Mouse (Mus musculus): ENCODE results near the gene Zfp185.

The Zfp185 gene

DNA sequence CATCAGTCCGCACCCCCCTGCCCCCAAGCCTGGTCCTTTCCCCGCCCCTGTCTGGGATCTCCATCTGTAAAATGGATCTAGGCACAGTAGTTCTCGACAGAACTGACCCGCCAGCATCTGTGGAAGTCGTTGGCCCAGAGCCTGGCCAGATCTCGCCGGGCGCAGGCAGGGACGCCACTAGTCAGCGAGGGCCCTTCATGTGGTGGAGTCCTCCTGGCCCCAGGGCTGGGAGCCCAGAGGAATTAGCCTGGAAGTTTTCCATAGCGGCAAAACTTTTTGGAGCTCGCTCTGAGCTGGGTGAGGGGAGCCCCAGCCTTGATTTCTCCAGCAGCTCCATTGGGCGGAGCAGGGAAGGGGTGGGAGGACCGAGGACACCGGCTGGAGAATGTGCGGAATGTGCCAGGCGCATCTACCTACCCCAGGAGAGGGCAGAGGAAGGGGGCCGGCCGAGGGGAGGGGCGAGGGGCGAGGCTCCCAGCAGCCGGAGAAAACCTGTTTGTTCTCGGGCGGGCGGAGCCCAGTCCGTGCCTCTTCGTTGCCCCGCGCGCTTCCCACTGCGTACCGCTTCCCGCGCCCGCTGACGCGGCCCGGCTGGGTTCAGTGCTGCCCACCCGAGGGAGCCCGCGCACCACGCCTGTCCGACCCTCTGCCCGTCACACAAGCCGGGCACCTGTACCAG is at the start of gene Zfp185:
Zfp185 (plus strand) TSS at position 499 of the 679 bp plus-strand sequence.
- peak; percentile 90 for DNase-seq (ENCODE audit: inconsistent ontology term)

DNA sequence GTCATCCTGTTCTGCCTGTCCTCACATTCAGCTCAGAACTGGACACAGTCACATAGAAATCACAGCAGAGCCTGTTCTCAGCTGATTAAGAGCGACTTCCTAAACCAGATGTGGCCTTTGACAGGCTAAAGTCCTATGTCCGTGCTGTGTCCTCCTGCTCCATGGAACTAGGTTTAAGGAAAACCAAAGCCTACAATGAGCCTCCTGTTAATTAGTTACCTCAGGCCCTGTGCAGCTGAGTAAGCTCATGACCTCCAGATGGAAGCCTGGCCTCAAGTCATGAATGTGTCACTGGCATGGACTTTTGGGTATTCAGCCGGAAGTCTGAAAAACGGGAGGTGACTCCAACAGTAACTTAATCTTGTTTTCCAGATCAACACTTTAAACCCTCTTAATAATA is 33.7 kb upstream of the Zfp185 start:
- peak; percentile 24 for DNase-seq (ENCODE audit: inconsistent ontology term)

DNA sequence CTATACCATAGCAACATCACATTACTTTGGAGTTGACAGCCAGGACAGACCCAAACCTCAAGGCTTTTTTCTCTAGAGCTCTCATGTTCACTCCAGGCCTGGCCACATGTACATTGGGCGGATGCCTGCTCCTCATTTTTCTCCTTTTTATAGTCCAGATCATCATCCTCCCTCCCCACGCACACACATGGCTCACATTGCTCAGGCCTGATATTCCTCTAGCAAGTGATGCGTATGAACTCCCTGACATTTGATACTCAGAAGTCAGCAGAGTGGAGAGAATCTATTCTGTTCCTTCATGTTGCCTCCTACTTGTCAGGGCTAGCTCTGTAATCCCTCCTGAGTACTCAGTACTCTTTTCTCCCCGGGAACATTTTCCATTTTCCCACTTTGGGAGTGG is 30.7 kb upstream of the Zfp185 start:
- no peak for DNase-seq (ENCODE audit: inconsistent ontology term)

DNA sequence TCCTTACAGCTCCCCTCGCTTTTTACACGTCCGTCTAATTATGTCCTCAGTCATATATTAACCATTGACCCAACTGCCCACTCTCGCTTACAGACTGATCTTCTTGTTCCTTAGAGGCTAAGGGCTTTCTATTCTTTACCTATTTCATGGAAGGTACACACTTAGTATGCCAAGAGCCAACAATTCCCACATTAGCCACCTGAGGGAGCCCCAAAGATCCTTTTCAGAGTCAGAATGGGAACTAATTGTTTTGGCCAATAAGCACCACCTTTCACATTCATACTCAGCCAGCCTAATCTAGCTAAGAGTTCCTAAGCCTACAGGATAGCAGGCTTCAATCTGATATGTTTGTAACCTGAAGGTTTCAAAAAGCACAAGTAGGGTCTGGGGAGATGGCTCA is 26.7 kb upstream of the Zfp185 start:
- no peak for DNase-seq (ENCODE audit: inconsistent ontology term)

DNA sequence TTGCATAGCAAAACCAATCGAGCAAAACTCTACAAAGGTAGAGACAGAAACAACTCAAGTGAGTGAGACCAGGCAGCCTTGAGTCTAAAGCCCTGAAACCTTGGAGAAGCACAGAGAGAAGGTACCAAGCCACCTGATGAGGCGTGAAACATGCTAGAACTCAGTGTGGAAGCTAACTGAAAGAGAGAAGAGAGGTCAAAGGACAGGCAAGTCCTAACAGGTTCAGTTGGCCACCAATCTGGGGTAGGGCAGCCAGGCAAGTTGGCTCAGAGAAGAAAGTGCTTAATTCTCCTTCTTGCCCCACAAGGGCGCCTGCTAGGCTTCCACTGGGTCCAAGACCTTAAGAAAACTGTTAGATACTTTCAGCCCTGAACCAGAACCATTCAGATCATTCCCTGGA is 25.6 kb upstream of the Zfp185 start:
- DNase-seq (ENCODE audit: inconsistent ontology term) = no peak

DNA sequence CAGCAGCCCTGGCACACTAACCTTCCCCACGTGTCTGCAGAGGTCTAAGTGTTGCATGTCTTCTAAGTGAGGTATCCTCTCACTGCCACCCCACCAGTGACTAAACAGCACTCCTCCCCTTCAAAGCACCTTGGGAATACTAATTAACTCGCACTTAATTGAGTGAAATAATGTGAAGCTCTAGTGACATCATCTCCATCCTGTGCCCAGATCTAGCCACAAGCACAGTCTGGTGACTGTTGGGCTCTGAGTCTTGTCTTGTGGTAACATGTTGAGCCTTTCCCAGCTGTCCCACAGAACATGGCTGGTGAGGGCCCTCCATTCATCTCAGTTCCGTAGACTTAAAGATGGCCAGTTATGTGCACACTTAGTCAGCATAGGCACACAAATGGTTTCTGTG is 24.4 kb upstream of the Zfp185 start:
- peak; percentile 19 for DNase-seq (ENCODE audit: inconsistent ontology term)

DNA sequence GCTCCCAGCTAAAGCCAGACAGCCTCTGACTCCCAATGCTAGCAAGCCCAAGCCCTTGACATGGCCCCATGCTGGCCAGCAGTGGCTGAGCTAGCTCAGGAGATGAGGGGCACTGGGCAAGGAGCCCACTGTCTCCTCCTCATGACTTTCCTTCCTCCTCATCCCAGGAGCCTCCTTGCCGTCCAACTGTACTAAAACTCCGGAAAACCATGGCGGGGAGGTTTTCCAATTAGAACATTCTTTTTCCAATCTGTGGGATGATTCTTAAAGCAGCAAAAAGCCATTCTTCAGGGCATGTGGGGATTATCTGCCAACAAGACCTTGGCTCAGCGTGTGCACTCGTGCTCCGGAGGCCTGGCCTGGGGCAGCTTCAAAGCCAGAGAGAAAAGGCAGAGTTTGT is 4.3 kb upstream of the Zfp185 start:
- DNase-seq (ENCODE audit: inconsistent ontology term) = no peak

DNA sequence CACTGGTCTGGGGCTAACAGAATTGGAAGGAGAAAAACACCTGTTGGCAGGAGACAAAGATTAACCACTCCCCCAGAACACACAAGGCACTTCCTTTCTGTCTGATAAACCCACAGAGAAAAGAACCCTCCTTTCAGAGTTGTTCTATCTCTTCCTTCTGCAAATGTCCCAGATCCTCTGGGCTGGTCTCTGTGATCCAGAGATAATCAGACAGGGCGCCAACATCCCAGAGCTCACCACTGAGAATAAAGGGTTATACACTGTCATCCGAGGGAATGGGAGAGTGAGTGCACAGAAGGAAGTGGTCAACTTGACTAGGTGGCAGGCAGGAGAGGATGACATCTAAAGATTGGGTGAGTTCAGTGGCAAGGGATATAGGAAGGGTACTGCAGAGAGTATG is 1.5 kb upstream of the Zfp185 start:
- no peak for DNase-seq (ENCODE audit: inconsistent ontology term)

DNA sequence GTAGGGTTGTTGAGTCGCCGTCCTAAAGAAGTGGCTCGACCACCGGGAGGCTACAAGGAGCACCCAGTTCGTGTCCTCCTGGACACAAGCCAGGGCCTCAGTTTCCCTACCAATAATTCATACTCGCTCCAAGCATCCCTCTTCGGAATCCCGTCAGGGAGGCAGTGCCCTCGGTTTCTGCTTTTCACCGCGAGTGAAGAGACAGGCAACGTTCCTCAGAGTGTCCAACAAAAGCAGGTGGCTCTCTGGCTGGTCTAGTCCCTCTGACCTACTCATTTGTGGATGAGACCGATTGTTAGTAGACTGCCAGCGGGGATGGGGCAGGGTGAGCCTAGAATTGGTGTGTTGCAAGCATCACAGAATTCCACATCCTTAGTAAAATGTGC is 374 bp downstream of the Zfp185 start:
- no peak for DNase-seq (ENCODE audit: inconsistent ontology term)

DNA sequence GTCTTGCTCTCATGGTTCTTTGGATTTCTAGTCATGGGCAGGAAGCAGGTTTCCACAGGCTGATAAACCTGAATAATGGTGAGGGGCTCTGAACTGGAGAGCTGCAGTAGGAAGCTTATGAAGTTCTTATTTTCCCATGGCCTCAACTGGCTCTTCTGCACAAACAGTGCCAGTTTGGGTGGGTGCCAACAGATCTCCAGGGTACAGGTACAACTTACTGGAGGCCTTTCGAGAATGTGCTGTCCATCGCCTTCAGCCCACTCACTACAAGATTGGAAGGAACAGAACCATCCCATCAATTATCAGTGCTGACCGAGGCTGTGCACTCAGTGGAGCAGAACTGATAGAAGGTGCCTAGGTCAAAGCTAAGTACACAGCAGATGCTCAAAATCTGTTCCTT is 1.3 kb downstream of the Zfp185 start:
- DNase-seq (ENCODE audit: inconsistent ontology term) = no peak

DNA sequence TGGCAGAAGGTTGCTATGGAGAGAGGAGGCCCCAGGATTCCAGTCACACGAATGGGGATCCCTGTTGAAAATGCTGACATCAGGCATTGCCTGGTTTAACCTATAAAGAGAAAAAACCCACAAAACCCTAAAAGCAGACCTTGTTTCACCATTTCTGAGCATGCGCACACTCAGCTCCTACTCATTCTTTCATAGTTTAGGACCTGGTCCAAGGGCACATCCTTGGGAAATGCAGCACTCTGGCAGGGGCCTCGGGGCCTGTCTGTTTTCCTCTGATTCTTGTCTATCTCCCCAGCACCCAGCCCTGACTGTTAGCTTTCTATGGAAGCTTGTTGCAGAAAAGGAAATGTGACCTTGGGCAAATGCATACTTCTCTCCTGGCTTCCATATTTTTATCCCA is 3.4 kb downstream of the Zfp185 start:
- DNase-seq (ENCODE audit: inconsistent ontology term) = peak; percentile 25

DNA sequence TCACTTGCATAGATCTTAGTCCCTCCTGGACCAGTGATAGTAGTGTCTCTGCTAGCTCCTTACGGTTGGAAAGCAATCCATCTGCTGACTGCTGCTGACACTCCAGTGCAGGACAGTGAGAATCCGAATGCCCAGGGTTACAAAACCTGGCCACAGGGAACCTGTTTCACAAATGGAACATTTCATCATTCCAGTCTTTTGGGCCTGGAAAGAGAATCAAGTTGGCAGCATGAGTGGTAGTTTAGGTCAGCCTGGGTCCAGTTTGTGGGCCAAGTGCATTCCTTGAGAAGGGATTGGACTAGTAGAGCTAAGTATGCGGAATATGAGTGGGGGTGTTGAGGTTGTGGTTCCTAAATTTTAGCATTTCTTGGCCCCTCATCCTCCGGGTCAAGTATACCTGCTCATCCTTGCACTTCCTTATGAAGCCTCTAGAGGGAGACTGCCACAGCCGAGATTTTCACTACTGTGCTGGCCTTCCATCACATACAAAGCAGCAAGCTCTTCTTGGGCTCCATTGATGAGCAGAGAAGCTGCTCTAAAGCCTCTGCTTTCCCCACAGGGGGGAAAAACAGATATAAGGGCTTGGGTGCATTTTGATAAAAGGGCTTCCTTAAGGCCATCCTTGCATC is 5.3 kb downstream of the Zfp185 start:
- DNase-seq (ENCODE audit: inconsistent ontology term) = peak; percentile 30

DNA sequence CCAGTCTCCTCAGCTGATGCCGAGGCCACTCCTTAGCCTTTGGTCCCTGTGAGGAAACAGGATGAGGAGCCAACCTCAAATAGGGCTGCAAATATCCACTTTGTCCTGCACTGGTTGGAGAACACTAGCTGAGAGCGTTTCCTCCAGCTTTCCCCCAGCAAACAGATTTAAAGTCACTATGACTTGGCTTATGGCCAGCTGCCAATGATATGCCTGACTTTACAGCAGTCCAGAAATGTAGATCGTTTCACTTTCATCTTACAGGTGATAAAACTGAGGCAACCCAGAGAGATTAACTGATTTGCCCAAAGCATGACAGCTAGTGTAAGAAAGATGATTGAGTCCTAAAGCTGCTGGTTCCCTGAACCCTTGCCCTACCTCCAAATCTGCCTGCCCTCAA is 8.4 kb downstream of the Zfp185 start:
- no peak for DNase-seq (ENCODE audit: inconsistent ontology term)

DNA sequence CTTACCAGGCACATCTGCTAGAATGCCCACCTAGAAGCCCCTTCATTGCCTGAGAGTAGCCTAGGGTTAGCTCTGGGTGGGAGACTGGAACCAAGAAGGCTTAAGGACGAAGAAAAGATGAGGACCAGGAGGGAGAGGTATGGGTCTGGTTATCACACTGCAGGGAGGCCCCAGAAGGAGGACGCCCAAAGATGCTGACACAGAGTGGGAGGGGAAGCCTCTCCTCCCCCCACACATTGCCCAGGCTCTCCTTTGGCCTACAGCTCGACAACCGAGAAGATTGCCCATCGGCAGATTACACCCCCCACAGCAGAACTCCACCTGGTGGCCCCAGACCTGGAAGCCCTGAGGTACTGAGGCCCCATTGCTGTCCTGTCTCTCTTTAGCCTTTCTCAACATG is 16.0 kb downstream of the Zfp185 start:
- DNase-seq (ENCODE audit: inconsistent ontology term) = no peak

DNA sequence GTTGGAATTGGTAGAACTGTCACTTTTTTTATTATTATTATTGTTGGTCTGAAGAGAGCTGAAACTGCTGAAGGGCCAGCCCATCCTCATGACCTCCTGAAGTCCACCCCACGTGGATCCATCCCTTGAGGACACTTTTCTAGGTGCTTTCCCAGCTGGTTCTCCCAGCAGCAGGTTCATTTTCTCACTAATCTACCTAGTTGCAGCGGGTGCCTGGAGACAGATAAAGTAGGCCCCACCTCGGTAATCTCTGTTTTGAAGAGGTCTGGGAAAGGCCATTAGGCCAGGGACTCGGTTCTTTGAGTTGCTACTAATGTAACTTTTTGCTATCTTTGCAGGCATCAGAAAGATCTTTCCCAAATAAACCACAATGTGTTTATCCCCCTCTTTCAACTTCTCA is 18.5 kb downstream of the Zfp185 start:
- DNase-seq (ENCODE audit: inconsistent ontology term) = no peak

DNA sequence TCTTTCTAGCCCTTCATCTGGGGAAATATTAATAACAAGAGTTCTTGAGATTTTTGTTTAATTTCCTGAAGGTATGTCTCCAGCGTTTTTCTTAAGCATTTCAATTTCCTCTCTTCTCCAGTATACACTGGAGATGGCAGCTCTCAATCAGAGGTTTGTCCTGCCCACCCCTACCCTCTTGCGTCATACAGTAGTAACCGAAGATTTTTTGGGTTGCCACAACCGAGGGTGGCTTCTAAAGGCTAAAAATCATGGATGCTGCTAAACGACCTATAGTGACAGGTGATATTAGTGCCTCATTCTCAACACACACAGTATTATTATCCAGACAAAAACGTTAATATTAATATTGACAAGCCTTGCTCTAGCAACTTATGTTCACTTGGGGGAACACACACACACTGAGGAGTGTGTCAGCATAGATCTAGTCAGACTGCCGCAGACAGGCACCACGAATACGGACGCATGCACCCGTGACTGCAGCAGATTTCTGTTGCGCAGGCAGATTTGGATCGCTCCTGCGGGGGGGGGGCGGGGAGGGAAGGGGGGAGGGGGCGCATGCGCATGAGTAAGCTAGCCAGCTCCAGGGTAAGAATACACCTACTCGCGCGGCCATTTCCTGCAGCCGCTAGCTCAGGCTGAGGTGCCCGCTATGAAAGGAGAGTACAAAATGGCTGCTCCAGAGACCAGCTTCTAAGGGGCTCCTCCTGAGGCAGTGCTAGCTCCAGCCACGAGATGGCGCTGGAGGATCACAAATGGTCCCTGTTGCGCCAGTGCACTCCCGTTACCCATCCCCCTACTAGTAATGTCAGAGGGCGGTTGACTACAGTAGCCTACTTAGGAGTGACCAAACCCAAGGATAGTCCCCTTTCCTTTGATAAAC is 20.7 kb downstream of the Zfp185 start:
- DNase-seq (ENCODE audit: inconsistent ontology term) = peak; percentile 85

DNA sequence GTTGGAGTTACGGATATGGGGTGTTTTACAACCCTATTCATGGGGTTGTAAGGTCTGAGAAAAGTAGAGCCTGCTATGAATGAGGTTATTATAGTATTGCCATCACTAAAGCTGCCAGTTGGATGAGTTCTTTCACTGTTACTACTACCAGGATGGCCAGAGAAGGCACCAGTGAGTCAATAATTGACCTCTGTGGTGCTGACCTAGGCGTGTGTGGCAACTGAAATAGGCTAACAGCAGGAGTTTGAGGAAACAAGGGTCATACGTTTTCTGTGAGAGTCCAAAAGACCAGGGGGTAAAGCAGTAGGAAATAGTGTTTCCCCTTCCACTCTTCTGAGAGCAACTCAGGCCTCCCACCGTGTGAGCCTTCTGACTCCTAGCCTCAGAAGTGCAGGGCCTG is 25.7 kb downstream of the Zfp185 start:
- no peak for DNase-seq (ENCODE audit: inconsistent ontology term)

DNA sequence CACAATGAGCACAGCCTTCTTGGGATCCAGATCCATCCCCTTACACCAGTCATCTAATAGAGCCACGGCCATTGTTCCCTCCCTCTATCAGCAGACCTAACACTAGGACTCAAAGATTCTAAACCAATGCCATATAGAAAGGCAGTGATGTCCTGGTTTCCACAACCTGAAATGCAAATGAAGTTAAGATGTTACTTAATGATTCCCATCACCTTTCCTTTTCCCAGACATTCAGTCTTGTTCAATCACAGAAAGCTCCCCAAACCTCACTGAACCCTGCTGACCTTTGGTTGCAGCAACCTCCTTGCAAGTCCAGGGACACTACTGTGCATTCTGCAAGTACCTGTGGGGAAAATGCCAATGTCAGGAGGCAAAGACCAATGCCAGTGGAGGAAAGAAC is 49.9 kb downstream of the Zfp185 start, which contains the start of gene Pnma5:
Pnma5 (minus strand) TSS at position 101 of the 400 bp plus-strand sequence.
- DNase-seq (ENCODE audit: inconsistent ontology term) = no peak

DNA sequence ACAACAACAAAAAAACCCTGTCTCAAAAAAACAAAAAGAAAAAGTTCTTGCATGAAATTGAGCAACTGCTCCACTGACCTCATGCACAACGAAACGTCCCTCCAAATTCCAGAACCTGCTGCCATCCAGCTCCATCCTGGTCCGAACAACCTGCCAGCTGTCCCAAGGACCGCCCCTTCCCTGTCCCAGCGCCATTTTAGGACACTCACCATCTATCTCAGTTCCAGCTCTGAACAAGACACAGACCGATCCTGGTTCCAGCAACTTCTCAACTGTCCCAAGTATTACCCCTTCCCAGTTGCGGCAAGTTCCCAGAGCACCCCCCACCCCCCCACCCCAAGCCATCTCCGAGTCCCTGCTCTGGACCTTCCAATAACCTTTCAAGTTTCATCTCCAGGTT is 51.7 kb downstream of the Zfp185 start:
- DNase-seq (ENCODE audit: inconsistent ontology term) = no peak

DNA sequence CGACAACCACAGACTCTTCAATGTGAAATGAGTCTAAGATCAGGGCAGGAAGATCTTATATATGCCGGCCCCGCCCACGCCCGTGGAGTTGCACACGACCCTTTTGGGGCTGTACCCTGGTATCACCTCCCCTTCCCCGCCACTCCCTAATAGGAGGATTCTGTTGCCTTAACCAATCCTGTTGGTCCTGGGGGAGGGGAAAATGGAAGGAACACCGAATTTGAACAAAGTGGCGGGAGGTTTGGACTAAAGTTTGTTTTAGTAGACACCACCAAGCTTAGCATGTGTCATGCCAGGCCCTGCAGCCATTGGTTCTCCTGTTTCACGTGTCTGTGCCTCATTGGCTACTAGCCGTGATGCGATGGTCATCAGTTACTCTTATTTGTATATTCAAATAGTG is 52.5 kb downstream of the Zfp185 start:
- DNase-seq (ENCODE audit: inconsistent ontology term) = no peak

DNA sequence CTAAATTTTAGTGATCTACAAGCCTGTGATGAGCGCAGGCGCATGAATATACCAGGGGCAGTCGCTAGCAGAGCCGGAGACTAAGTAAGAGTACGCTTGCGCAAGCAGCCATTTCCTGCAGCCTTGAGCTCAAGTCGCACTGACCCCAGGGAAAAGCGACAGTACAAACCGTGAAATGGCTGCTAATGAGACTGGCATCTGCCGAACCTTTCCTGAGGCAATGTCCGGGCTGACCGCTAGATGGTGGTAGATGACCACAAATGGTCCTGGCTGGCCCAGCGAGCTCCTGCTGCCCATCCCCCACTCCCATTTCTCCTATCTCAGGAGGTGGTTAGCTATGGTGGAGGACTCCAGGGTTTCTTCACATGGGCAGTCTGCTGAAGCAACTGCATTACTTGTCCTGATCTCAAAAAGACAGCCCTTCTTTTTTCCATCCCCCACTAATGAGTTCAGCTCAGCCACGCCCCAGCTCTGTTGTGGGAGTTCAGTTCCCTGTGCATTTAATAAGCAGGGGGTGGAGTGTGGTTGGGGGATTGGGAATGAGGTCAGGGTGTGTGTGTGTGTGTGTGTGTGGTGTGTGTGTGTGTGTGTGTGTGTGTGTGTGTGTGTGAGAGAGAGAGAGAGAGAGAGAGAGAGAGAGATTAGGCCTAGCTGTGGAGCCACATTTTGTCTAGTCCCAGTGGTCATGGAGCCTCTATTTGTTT is 66.9 kb downstream of the Zfp185 start:
- peak; percentile 80 for DNase-seq (ENCODE audit: inconsistent ontology term)

DNA sequence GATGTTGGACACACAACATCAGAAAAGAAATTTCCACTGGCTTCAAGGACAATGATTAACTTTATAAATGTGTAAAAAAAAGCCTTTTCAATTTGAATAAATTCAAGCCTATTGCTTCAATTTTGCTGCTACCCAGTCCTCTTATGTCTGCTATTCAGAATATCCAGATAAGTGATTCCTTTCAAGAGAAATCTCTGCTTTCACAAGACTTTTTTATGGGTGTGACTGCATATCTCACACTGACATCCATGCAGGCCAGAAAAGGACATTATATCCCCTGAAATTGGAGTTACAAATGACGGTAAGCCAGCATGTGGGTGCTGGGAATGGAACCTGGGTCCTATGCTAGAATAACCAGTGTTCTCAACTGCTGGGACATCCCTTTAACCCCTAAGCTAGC is 74.4 kb downstream of the Zfp185 start:
- DNase-seq (ENCODE audit: inconsistent ontology term) = no peak
